Mouse (Mus musculus): ENCODE measurements around the gene Ankrd33b.

Ankrd33b gene

GRCm38 (mm10) chr15:31304302-31304701 lies 63.2 kb downstream of the Ankrd33b start:
- no peak for DNase-seq (ENCODE audit: low read depth)

GRCm38 (mm10) chr15:31302293-31302990 lies 65.1 kb downstream of the Ankrd33b start:
- no peak for DNase-seq (ENCODE audit: low read depth)

GRCm38 (mm10) chr15:31299258-31299917 lies 68.1 kb downstream of the Ankrd33b start:
- DNase-seq (ENCODE audit: low read depth), result no peak

- no peak for DNase-seq (ENCODE audit: low read depth)
These were observed 69.8 kb downstream of the Ankrd33b start for GRCm38 (mm10) chr15:31297777-31298137.

- no peak for DNase-seq (ENCODE audit: low read depth)
These were observed 70.4 kb downstream of the Ankrd33b start for GRCm38 (mm10) chr15:31296882-31297776.

GRCm38 (mm10) chr15:31294311-31294710 lies 73.2 kb downstream of the Ankrd33b start:
- DNase-seq (ENCODE audit: low read depth), result no peak

GRCm38 (mm10) chr15:31292627-31293026 lies 74.9 kb downstream of the Ankrd33b start:
- DNase-seq (ENCODE audit: low read depth), result no peak

GRCm38 (mm10) chr15:31285695-31286094 lies 81.8 kb downstream of the Ankrd33b start:
- no peak for DNase-seq (ENCODE audit: low read depth)

GRCm38 (mm10) chr15:31284922-31285631 lies 82.4 kb downstream of the Ankrd33b start:
- DNase-seq (ENCODE audit: low read depth), result no peak

- no peak for DNase-seq (ENCODE audit: low read depth)
These were observed 83.4 kb downstream of the Ankrd33b start for GRCm38 (mm10) chr15:31284142-31284541.

GRCm38 (mm10) chr15:31282353-31282752 lies 85.2 kb downstream of the Ankrd33b start:
- DNase-seq (ENCODE audit: low read depth), result no peak

GRCm38 (mm10) chr15:31281830-31282229 lies 85.7 kb downstream of the Ankrd33b start:
- no peak for DNase-seq (ENCODE audit: low read depth)

- DNase-seq (ENCODE audit: low read depth), result no peak
These were observed 86.8 kb downstream of the Ankrd33b start for GRCm38 (mm10) chr15:31280683-31281082.

- no peak for DNase-seq (ENCODE audit: low read depth)
These were observed 87.5 kb downstream of the Ankrd33b start for GRCm38 (mm10) chr15:31280059-31280458.

GRCm38 (mm10) chr15:31279577-31280004 lies 87.9 kb downstream of the Ankrd33b start:
- DNase-seq (ENCODE audit: low read depth), result no peak

GRCm38 (mm10) chr15:31279120-31279519 lies 88.4 kb downstream of the Ankrd33b start:
- DNase-seq (ENCODE audit: low read depth), result no peak

- no peak for DNase-seq (ENCODE audit: low read depth)
These were observed 89.4 kb downstream of the Ankrd33b start for GRCm38 (mm10) chr15:31278090-31278489.

GRCm38 (mm10) chr15:31273509-31273908 lies 94.0 kb downstream of the Ankrd33b start:
- no peak for DNase-seq (ENCODE audit: low read depth)

- DNase-seq (ENCODE audit: low read depth), result no peak
These were observed 94.8 kb downstream of the Ankrd33b start for GRCm38 (mm10) chr15:31272695-31273094.

GRCm38 (mm10) chr15:31269558-31269957 lies 98.0 kb downstream of the Ankrd33b start:
- no peak for DNase-seq (ENCODE audit: low read depth)

- no peak for DNase-seq (ENCODE audit: low read depth)
These were observed 99.4 kb downstream of the Ankrd33b start for GRCm38 (mm10) chr15:31268148-31268547.

- DNase-seq (ENCODE audit: low read depth), result no peak
These were observed 101.7 kb downstream of the Ankrd33b start for GRCm38 (mm10) chr15:31265845-31266244.
